Mouse (Mus musculus) CH12.LX (cell line): ENCODE data around the gene Gjd3. TPM values are rescaled to one million over a fixed set of nuclear protein-coding genes. Genes with fewer than 3 reads are reported as not detected.

ENCODE experiments used
- DNase-seq: peaks from one replicate; pipeline ENCODE4 v3.0.0-alpha.2; 2013; ENCODE audit errors: extremely low read depth
- H3K27ac ChIP-seq: 2 replicates; pipeline ENCODE4 v1.5.1; 2012; ENCODE audit warnings: low read depth, mild to moderate bottlenecking, control low read depth, moderate library complexity; ENCODE audit not compliant: insufficient read depth
- H3K27me3 ChIP-seq: replicated peaks from 2 replicates; pipeline ENCODE3; 2012; ENCODE audit warnings: inconsistent platforms
- H3K36me3 ChIP-seq, 2 experiments: replicated peaks in 1 of 2; 2 replicates each; pipeline versions ENCODE3 to v1.6.1; 2012; ENCODE audit warnings: inconsistent platforms in 1 of 2, low read length in 1 of 2, mild to moderate bottlenecking in 1 of 2, mixed read lengths in 1 of 2, moderate library complexity in 1 of 2; ENCODE audit not compliant: control insufficient read depth in 1 of 2, insufficient read depth in 1 of 2
- H3K4me1 ChIP-seq, 2 experiments: 2 replicates each; pipeline ENCODE4 v1.6.1; 2012; ENCODE audit warnings: inconsistent platforms in 1 of 2, moderate library complexity in 1 of 2; ENCODE audit not compliant: insufficient read depth in 2 of 2, control insufficient read depth in 1 of 2
- H3K4me2 ChIP-seq: 2 replicates; pipeline ENCODE4 v1.6.1; 2012; ENCODE audit warnings: low read depth, mild to moderate bottlenecking, control low read depth; ENCODE audit not compliant: poor library complexity, insufficient read depth, severe bottlenecking
- H3K4me3 ChIP-seq, 3 experiments: fragments of 150-350 bp in 1 of 3; sonication (generic) in 1 of 3; replicated peaks in 1 of 3; 2 replicates each; pipeline versions ENCODE3 to v1.5.1; 2011 to 2012; ENCODE audit warnings: low read depth in 2 of 3, low read length in 2 of 3, mild to moderate bottlenecking in 2 of 3, moderate library complexity in 2 of 3, control low read depth in 1 of 3, improper control_type of control experiment in 1 of 3, inconsistent platforms in 1 of 3, mixed read lengths in 1 of 3; ENCODE audit not compliant: poor library complexity in 1 of 3
- H3K79me2 ChIP-seq: replicated peaks from 2 replicates; pipeline ENCODE4 v1.6.1; 2012; ENCODE audit warnings: mild to moderate bottlenecking, moderate library complexity; ENCODE audit not compliant: control insufficient read depth, poor library complexity, insufficient read depth, severe bottlenecking; ENCODE audit errors: extremely low read depth
- H3K9ac ChIP-seq: 2 replicates; pipeline ENCODE4 v1.6.1; 2012; ENCODE audit warnings: low read depth, mild to moderate bottlenecking, control low read depth, moderate library complexity; ENCODE audit not compliant: insufficient read depth
- H3K9me3 ChIP-seq: replicated peaks from 2 replicates; pipeline ENCODE3; 2012; ENCODE audit warnings: low read length, inconsistent platforms, mixed read lengths
- BHLHE40 ChIP-seq: IDR thresholded peaks from 2 replicates; pipeline ENCODE4 v1.6.1; 2011; ENCODE audit warnings: mild to moderate bottlenecking, low read depth, low read length, improper control_type of control experiment
- CHD1 ChIP-seq: IDR thresholded peaks from 2 replicates; pipeline ENCODE4 v1.6.1; 2012; ENCODE audit warnings: low read depth, low read length, improper control_type of control experiment, inconsistent platforms
- CHD2 ChIP-seq: IDR thresholded peaks from 2 replicates; pipeline ENCODE4 v1.6.1; 2011; ENCODE audit warnings: low read length, improper control_type of control experiment
- E2F4 ChIP-seq: IDR thresholded peaks from 2 replicates; pipeline ENCODE4 v1.6.1; 2011; ENCODE audit warnings: low read depth, low read length, improper control_type of control experiment; ENCODE audit not compliant: insufficient replicate concordance
- ELF1 ChIP-seq: IDR thresholded peaks from 2 replicates; pipeline ENCODE4 v1.6.1; 2014; ENCODE audit warnings: low read depth, mild to moderate bottlenecking, inconsistent platforms, low read length, improper control_type of control experiment
- JUN ChIP-seq: IDR thresholded peaks from 2 replicates; pipeline ENCODE4 v1.6.1; 2011; ENCODE audit warnings: low read depth, mild to moderate bottlenecking, low read length, improper control_type of control experiment, moderate library complexity; ENCODE audit not compliant: insufficient read depth
- KAT2A ChIP-seq: IDR thresholded peaks from 2 replicates; pipeline ENCODE4 v1.6.1; 2012; ENCODE audit warnings: low read length, improper control_type of control experiment, inconsistent platforms; ENCODE audit not compliant: insufficient replicate concordance
- MAX ChIP-seq: IDR thresholded peaks from 2 replicates; pipeline ENCODE4 v1.6.1; 2011; ENCODE audit warnings: low read length, improper control_type of control experiment
- MEF2A ChIP-seq: IDR thresholded peaks from 2 replicates; pipeline ENCODE4 v1.6.1; 2014; ENCODE audit warnings: low read depth, mild to moderate bottlenecking, inconsistent platforms, low read length, improper control_type of control experiment, borderline replicate concordance
- MXI1 ChIP-seq: IDR thresholded peaks from 2 replicates; pipeline ENCODE4 v1.6.1; 2011; ENCODE audit warnings: mild to moderate bottlenecking, low read depth, low read length, improper control_type of control experiment
- NRF1 ChIP-seq: IDR thresholded peaks from 2 replicates; pipeline ENCODE4 v1.6.1; 2014; ENCODE audit warnings: low read depth, mild to moderate bottlenecking, inconsistent platforms, low read length, improper control_type of control experiment, moderate library complexity
- SIN3A ChIP-seq: IDR thresholded peaks from 2 replicates; pipeline ENCODE4 v1.6.1; 2012; ENCODE audit warnings: low read length, improper control_type of control experiment, inconsistent platforms
- SMC3 ChIP-seq: IDR thresholded peaks from 2 replicates; pipeline ENCODE4 v1.6.1; 2011; ENCODE audit warnings: low read depth, low read length, improper control_type of control experiment
- TCF12 ChIP-seq: IDR thresholded peaks from 2 replicates; pipeline ENCODE4 v1.6.1; 2014; ENCODE audit warnings: low read depth, mild to moderate bottlenecking, inconsistent platforms, low read length, improper control_type of control experiment
- UBTF ChIP-seq: IDR thresholded peaks from 2 replicates; pipeline ENCODE4 v1.6.1; 2012; ENCODE audit warnings: low read depth, mild to moderate bottlenecking, inconsistent platforms, low read length, improper control_type of control experiment, moderate library complexity
- USF2 ChIP-seq: conservative IDR thresholded peaks from 2 replicates; pipeline ENCODE4 v1.6.1; 2011; ENCODE audit warnings: low read depth, low read length, improper control_type of control experiment
- ZKSCAN1 ChIP-seq: IDR thresholded peaks from 2 replicates; pipeline ENCODE4 v1.6.1; 2012; ENCODE audit warnings: low read depth, inconsistent platforms, low read length, improper control_type of control experiment, borderline replicate concordance
- ZMIZ1 ChIP-seq: IDR thresholded peaks from 2 replicates; pipeline ENCODE4 v1.6.1; 2012; ENCODE audit warnings: low read depth, mild to moderate bottlenecking, inconsistent platforms, low read length, improper control_type of control experiment
- dilution Hi-C: fragments of 300-500 bp; cut with MboI; formaldehyde crosslinking; loops from 2 replicates; pipeline ENCODE4 v1.14.3; 2020; ENCODE audit warnings: low sequenced_read_pairs; ENCODE audit not compliant: extremely low pct_unique_long_range_greater_than_20kb, extremely low pct_ligation_motif_present
- in situ Hi-C: fragments of 300-500 bp; cut with MboI; formaldehyde crosslinking; loops from 3 replicates; pipeline ENCODE4 v1.14.3; 2019; ENCODE audit warnings: low sequenced_read_pairs, low pct_ligation_motif_present, low pct_unique_long_range_greater_than_20kb, mixed read lengths
- polyA plus RNA-seq: library from polyadenylated mRNA; unstranded; fragments of >175 nt; gene quantifications from 2 replicates; pipeline ENCODE4 v1.2.1, GENCODE M21; 2012; ENCODE audit warnings: low read depth; ENCODE audit not compliant: insufficient read length
- total RNA-seq, 2 experiments: library from RNA; depleted of rRNA; stranded (reverse); fragments of 300-350 nt in 1 of 2; fragments of >200 nt in 1 of 2; gene quantifications; 2 replicates each; pipeline ENCODE4 v1.2.3; 2012 to 2014

Gjd3 gene
- total and polyA plus RNA-seq, 3 experiments = 0.47 TPM; not detected in 2

- Histone ChIP-seq H3K36me3 (peaks cover 10 to 47% of the 10 kb centered on the region in 2 experiments), H3K27ac (no peak overlapping the region), H3K4me3 (no peak overlapping the region), H3K27me3 (no peaks in the 10 kb centered on the region), H3K79me2 (no peaks in the 10 kb centered on the region), H3K9ac (no peak overlapping the region)
- dilution Hi-C loops = no loop called here
- no peak for DNase-seq
- no peak for TF ChIP-seq ELF1
- TF ChIP-seq MEF2A = no peak
- TF ChIP-seq USF2 = no peak
- no peak for TF ChIP-seq SIN3A
- no peak for TF ChIP-seq CHD2
- no peak for TF ChIP-seq MAX
- no peak for TF ChIP-seq TCF12
- TF ChIP-seq BHLHE40 = no peak
- TF ChIP-seq NRF1 = no peak
- TF ChIP-seq UBTF = no peak
- TF ChIP-seq ZMIZ1 = no peak
- TF ChIP-seq CHD1 = no peak
- no peak for TF ChIP-seq KAT2A
- no peak for TF ChIP-seq MXI1
- no peak for TF ChIP-seq E2F4
- TF ChIP-seq, all 38 proteins: peak for 0
- Histone ChIP-seq H3K4me2 (no peak overlapping the region), H3K4me1 (peaks cover 20 to 51% of the 10 kb centered on the region in 2 experiments), H3K9me3 (no peaks in the 10 kb centered on the region)
- in situ Hi-C loops = no loop called here
Observed at GRCm38 (mm10) chr11:98956340-98956739, 26.5 kb downstream of the Gjd3 start.

GRCm38 (mm10) chr11:98955707-98956235, 27.0 kb downstream of the Gjd3 start:
- H3K79me2 ChIP-seq = no peaks in the 10 kb centered on the region
- no peak overlapping the region for H3K4me2 ChIP-seq
- H3K9me3 ChIP-seq = no peaks in the 10 kb centered on the region
- no peak overlapping the region for H3K9ac ChIP-seq
- no peak overlapping the region for H3K27ac ChIP-seq
- dilution Hi-C loops (no loop called here), in situ Hi-C loops (no loop called here)
- H3K4me1 ChIP-seq = peaks cover 20 to 51% of the 10 kb centered on the region in 2 experiments
- no peak for TF ChIP-seq SMC3
- TF ChIP-seq JUN = no peak
- no peak for TF ChIP-seq ZKSCAN1
- H3K4me3 ChIP-seq = no peak overlapping the region
- no peaks in the 10 kb centered on the region for H3K27me3 ChIP-seq
- peaks cover 6 to 47% of the 10 kb centered on the region in 2 experiments for H3K36me3 ChIP-seq
- DNase-seq = no peak
